Mouse (Mus musculus) activated CD4-positive, CD25-positive, alpha-beta regulatory T cell, adult 4 months (primary cell): ENCODE measurements around the gene Ptpra. TPM values are rescaled to one million over a fixed set of nuclear protein-coding genes. Genes with fewer than 3 reads are reported as not detected.
A peak's percentile ranks its signal among the peaks of the same experiment; 100 is the strongest.

Experiments
- ATAC-seq: one replicate; pipeline ENCODE4 v1.8.0; 2017
- polyA plus RNA-seq, 2 experiments: library from polyadenylated mRNA; unstranded; fragments of 100-300 nt; shearing (Covaris generic); gene quantifications; one replicate each; pipeline ENCODE4 v1.2.1; 2017

Gene Ptpra
- 10 to 100 TPM; 58.1 to 69.6 TPM for polyA plus RNA-seq

- ATAC-seq: peak; percentile 95
Measured at GRCm38 (mm10) chr2:130449794-130450433, at the start of gene Ptpra. TSS of gene Ptpra (plus strand) at chr2:130450278.

DNA sequence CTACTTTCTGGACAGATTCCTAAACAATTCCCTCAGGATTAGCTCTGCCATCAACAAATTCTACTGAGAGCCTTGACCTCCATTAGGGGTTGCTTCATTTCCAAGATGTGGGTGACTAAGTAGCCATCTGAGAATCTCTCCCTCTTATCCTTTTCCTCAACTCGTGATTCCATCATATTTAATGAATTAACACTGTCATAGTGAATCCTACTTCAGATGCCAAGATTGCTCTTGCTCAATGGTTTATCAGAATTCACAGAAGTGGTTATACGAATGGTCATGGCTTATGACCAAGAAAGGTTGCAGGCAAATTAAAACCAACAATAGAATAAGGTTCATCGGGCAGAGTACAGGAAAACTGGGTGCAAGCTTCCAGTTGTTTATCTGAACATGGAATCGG lies 48.2 kb upstream of the Ptpra start:
- ATAC-seq: no peak

- no peak for ATAC-seq
Measured at GRCm38 (mm10) chr2:130404939-130405338, 45.1 kb upstream of the Ptpra start, which contains the start of the genes Gm28372 and 1700020A23Rik. TSS of gene Gm28372 (plus strand) at chr2:130405239. TSS of gene 1700020A23Rik (plus strand) at chr2:130405259.

GRCm38 (mm10) chr2:130406178-130406577 lies 43.9 kb upstream of the Ptpra start, which contains the start of gene Tmem239:
TSS of gene Tmem239 (plus strand) at chr2:130406478.
- ATAC-seq: no peak

GRCm38 (mm10) chr2:130408194-130408593 lies 41.9 kb upstream of the Ptpra start:
- no peak for ATAC-seq

DNA sequence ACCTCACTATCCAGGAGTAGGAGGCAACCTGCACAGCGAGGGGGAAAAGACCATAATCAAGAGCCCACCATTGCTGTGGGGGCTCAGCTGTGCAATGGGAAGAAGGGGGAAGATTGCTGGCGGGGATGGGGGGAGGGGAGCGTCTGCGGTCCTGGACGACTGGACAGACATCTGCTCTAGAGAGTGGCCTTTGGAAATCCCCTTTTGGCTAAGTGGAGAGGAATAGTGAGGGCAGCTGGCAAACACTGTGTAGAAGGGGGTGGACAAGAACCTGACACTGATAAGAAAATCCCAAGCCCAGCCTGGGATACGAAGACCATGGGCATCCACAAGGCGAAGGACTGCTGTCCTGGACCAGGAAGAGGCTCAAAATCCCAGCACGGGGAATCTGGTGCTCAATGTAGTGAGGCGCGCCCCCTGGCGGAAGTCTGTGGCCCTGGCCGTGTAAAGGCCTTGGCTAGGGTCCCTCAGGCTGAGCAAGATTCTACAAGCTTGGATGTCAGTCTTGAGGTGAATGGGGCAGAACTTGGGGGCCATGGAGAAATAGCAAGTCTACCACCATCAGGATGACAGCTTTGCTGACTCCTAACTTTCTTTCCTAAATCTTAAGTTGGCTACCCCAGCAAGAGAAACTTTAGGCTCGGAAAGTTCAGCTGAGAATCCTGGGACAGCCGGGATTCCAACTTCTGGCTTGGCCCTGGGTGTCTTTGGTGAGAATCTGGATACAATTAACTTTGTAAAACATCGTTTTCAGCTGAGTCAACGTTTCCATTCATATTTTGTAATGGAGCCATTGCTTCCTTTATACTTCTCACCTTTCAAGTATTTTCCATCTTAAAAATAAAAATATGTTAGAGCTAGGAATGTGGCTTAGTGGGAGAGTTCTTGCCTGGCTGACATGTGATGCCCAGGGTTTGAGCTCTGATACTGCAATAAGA lies 38.3 kb upstream of the Ptpra start:
- peak; percentile 72 for ATAC-seq

GRCm38 (mm10) chr2:130412775-130413174 lies 37.3 kb upstream of the Ptpra start:
- no peak for ATAC-seq

DNA sequence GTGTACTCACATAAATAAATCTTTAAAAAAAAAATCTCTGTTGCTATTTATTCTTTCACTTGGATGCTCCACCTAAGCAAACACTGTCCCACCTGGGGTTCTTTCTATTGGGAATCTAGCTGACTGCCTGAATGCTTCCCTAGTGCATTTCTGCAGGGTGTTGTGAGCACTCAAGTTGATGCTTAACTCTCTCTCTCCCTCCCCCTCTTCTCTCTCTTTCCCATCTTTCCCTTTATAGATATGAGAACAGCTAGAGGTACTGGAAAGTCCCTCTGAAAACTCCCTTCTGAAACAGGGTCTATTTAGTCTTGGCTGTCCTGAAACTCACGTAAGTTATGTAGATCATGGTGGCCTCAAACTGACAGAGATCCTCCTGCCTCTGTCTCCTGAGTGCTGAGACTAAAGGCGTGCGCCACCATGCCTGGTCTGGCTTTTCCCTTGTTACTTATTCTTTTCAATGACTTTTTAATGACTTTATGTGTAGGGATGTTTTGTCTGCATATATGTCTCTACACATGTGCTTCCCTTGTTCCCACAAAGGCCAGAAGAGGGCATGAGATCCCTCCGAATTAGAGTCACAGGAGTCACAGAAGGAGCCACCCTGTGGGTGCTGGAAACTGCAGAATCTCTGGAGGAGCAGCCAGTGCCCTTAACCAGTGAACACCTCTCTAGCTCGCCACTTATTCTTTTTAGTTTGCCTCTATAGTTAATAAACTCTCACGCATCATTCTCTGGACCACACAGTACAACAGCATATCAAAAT lies 35.8 kb upstream of the Ptpra start:
- no peak for ATAC-seq

- no peak for ATAC-seq
Measured at GRCm38 (mm10) chr2:130421781-130422620, 28.1 kb upstream of the Ptpra start.

DNA sequence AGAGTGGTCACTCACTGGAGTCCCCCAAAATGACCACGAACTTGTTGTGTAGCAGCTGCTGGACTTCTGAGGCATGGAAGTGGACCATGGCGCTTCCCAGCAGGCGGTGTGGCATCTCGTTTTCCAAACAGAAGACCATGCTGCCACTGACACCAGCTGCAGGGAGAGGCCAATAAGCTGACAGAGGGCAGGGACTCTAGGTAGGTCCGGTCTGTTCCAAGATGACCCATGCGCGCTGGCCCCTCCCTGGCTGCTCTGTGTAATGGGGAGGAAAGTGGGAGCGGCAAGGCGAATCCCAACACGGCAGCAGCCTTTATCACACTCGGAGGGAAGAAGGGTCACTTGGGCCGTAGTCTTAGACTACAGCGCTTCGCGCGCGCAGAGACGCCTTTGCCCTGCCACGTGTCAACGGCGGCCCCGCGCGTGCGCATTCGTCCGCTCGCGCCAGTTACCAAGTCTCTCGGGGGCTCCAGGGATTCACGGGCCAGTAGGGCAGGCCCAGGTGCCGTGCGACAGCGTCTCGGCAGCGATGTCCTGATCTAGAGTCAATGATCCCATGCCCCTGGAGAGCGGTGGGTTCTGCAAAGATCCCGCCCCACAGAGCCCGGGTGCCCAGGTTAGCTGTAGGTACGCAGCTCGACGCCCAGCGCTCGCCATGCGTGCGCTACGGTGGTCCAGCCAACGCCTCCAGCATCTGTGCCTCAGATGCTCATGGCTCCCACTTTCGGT lies 26.5 kb upstream of the Ptpra start:
- ATAC-seq: peak; percentile 55

DNA sequence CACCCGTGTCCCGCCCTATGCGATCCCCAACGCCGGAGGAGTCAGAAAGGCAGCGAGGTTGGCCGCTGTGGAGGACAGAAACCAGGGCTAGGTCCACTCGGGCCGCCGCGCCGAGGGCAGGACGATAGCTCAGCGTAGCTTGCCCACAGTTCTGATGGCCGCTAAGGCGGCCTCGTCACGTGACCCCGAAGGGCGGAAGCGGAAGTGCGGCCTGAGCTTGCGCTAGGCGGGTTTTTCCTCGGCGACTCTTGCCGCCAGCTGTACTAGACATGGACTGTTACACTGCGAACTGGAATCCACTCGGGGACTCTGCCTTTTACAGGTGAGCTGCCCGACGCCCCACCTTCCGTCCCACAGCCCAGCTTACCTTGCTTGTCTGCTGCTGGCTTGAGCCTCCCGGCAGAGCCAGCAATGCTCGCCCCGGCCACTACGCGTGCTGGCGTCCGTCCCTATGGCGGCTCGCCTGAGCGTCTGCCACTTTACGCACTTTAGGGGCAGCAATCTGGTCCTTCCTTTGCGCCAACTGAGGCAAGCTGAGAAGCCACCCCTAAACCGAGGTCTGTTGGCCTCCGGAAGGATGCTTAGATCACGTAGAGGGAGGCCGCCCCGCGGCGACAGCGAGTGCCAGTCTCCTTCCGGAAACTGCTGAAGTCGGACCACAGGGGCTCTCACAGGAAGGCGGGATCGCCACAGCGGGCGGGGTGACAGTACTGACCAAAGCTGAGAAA lies 25.8 kb upstream of the Ptpra start, which contains the start of the genes Vps16 and Pced1a:
Gene Vps16, plus strand, starts transcription at position 214 of the 728 bp plus-strand sequence.
Gene Pced1a, minus strand, starts transcription at position 576 of the 728 bp plus-strand sequence.
- peak; percentile 91 for ATAC-seq

GRCm38 (mm10) chr2:130425112-130425511 lies 25.0 kb upstream of the Ptpra start:
- ATAC-seq: no peak

- no peak for ATAC-seq
Measured at GRCm38 (mm10) chr2:130429851-130430250, 20.2 kb upstream of the Ptpra start.

DNA sequence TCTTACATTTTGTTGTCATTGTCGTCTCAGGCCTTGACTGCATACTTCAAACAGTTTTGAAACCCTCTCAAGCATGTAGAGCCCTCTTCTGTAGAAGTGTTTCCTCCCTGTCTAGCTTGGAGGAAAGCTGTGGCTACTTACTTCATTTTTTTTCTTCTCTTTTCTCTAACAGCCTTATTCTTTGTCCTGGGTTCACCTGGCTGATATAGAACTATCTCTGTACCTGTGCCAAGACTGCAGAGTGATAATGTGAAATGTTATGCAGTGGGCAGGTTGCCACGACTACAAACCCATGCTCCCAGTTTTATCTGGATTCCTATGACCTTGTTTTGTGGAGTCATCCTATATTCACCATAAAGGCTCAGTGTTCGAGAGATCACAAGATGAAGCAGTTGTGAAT lies 19.6 kb upstream of the Ptpra start:
- ATAC-seq: no peak

- no peak for ATAC-seq
Measured at GRCm38 (mm10) chr2:130432157-130432556, 17.9 kb upstream of the Ptpra start.

DNA sequence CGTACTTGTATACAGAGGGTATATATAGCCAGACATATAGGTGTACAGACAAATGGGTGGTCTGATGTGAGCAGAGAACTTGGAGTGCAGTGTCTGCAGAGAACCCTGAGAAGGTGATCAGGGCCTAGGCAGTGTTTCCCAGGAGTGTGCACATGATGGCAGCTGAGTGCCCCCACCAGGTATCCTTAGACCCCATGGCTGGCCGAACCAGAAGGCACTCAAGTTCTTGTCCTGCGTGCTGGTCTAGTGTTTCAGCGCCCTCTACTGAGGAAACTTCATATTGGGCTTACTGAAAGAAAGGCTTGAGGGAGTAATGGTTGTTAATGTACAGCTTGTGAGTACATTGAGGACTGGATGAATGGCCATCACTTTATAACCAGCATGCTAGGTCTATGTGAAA lies 16.9 kb upstream of the Ptpra start:
- no peak for ATAC-seq

GRCm38 (mm10) chr2:130436769-130437168 lies 13.3 kb upstream of the Ptpra start:
- ATAC-seq: no peak

DNA sequence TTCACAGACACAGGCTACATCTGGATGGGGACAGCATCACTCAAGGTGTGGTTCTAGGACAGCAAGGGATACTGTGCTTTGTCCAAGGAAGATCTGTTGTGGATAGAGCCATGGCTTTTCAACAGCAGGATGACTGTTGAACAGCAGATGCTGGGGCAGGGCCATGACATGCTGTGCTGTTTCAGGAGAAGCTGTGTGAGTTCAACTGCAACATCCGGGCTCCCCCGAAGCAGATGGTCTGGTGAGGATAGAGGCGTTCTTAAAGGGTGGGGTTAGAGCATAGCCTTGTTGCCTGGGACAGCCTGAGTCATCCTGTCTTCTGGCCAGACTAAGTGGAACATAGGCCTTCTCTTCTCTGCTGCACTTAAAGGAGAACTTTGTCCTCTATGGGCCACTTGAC lies 11.2 kb upstream of the Ptpra start:
- no peak for ATAC-seq

DNA sequence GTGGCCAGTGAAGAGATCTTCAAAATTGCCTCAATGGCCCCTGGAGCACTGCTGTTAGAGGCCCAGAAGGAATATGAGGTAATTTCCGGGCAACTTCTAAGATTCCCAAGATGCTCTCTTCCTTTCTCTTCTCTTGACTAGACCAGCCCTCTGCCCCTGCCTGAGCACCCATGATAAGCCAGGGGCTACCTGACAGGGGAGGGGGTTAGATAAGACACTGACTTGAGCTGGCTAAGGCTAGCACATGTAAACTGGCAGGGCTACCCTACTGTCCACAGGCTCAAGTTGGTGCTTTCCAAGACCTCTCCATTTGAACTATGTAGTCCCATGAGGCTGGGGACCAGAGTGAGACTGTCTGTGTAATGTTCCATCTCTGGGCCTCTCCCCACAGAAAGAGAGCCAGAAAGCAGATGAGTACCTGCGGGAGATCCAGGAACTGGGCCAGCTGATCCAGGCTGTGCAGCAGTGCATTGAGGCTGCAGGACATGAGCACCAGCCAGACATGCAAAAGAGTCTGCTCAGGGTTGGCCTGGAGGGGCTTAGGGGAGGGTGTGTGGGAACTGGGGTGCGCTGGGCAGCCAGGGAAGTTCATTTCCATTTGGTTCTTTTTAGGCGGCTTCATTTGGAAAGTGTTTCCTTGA lies 10.1 kb upstream of the Ptpra start:
- ATAC-seq: no peak

DNA sequence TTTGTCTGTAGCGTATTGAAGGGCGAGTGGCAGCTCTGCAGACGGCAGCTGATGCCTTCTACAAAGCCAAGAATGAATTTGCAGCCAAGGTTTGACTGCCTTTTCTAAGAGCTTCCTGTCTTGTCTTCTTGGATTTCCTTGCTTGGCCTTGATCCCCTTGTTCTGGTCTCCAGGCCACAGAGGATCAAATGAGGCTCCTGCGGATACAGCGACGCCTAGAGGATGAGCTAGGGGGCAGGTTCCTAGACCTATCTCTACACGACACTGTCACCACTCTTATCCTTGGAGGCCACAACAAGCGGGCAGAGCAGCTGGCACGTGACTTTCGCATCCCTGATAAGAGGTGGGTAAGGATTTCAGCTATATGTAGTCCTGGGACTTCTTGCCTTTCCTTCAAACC lies 7.9 kb upstream of the Ptpra start:
- no peak for ATAC-seq
